Mouse (Mus musculus): Measurements from ENCODE around the gene Cdk6.
A peak's percentile ranks its signal among the peaks of the same experiment; 100 is the strongest.
"Not testable (repeated sequence)": the region's sequence is repeated elsewhere in the genome, so short reads cannot be mapped to it uniquely, and the experiment has no call there.

The Cdk6 gene

GRCm38 (mm10) chr5:3345540-3345939 lies 4.3 kb downstream of the Cdk6 start:
- not testable (repeated sequence) for DNase-seq

- not testable (repeated sequence) for DNase-seq
These were observed 8.1 kb downstream of the Cdk6 start for GRCm38 (mm10) chr5:3349393-3349792.

GRCm38 (mm10) chr5:3351836-3352235 lies 10.6 kb downstream of the Cdk6 start:
- DNase-seq = not testable (repeated sequence)

- DNase-seq = no peak
These were observed 11.0 kb downstream of the Cdk6 start for GRCm38 (mm10) chr5:3352314-3352713.

GRCm38 (mm10) chr5:3352827-3353226 lies 11.5 kb downstream of the Cdk6 start:
- DNase-seq = no peak

GRCm38 (mm10) chr5:3354307-3354706 lies 13.0 kb downstream of the Cdk6 start:
- peak; percentile 36 for DNase-seq

- DNase-seq = no peak
These were observed 13.8 kb downstream of the Cdk6 start for GRCm38 (mm10) chr5:3355032-3355536.

GRCm38 (mm10) chr5:3355560-3356260 lies 14.4 kb downstream of the Cdk6 start:
- no peak for DNase-seq

GRCm38 (mm10) chr5:3356261-3356778 lies 15.0 kb downstream of the Cdk6 start:
- no peak for DNase-seq

GRCm38 (mm10) chr5:3357496-3357895 lies 16.2 kb downstream of the Cdk6 start:
- DNase-seq = no peak

- peak; percentile 53 for DNase-seq
These were observed 17.6 kb downstream of the Cdk6 start for GRCm38 (mm10) chr5:3358687-3359520.

- DNase-seq = no peak
These were observed 18.6 kb downstream of the Cdk6 start for GRCm38 (mm10) chr5:3359914-3360313.

GRCm38 (mm10) chr5:3361252-3361651 lies 20.0 kb downstream of the Cdk6 start:
- no peak for DNase-seq

- DNase-seq = no peak
These were observed 20.8 kb downstream of the Cdk6 start for GRCm38 (mm10) chr5:3362111-3362510.

GRCm38 (mm10) chr5:3363036-3363983 lies 22.0 kb downstream of the Cdk6 start:
- DNase-seq = no peak

GRCm38 (mm10) chr5:3367045-3367444 lies 25.8 kb downstream of the Cdk6 start:
- DNase-seq = no peak

- no peak for DNase-seq
These were observed 28.0 kb downstream of the Cdk6 start for GRCm38 (mm10) chr5:3369317-3369716.

- DNase-seq = no peak
These were observed 29.9 kb downstream of the Cdk6 start for GRCm38 (mm10) chr5:3371212-3371611.

GRCm38 (mm10) chr5:3373170-3373569 lies 31.9 kb downstream of the Cdk6 start:
- no peak for DNase-seq

- DNase-seq = no peak
These were observed 33.5 kb downstream of the Cdk6 start for GRCm38 (mm10) chr5:3374763-3375162.

GRCm38 (mm10) chr5:3376167-3376566 lies 34.9 kb downstream of the Cdk6 start:
- no peak for DNase-seq

- DNase-seq = no peak
These were observed 38.0 kb downstream of the Cdk6 start for GRCm38 (mm10) chr5:3379252-3379651.
